Mouse (Mus musculus) stomach, embryonic 14.5 days (tissue): ENCODE measurements around the gene Samd10. TPM values are rescaled to one million over a fixed set of nuclear protein-coding genes. Genes with fewer than 3 reads are reported as not detected.

Source experiments
- ATAC-seq: fragments of 200-750 bp; cut with Nextera tagmentation; 2 replicates; pipeline ENCODE4 v1.8.0; 2017; ENCODE audit warnings: low read depth, moderate TSS enrichment; ENCODE audit not compliant: insufficient number of reproducible peaks, insufficient read depth, low FRiP score
- H3K27ac ChIP-seq: fragments of 300-500 bp; sonication (generic); 2 replicates; pipeline ENCODE4 v1.5.1; 2014; ENCODE audit warnings: mild to moderate bottlenecking, low read length, moderate library complexity, mixed read lengths
- H3K27me3 ChIP-seq: fragments of 300-500 bp; sonication (generic); 2 replicates; pipeline ENCODE4 v1.6.1; 2014; ENCODE audit warnings: low read length, control low read depth, mixed read lengths; ENCODE audit not compliant: control insufficient read depth, insufficient read depth
- H3K36me3 ChIP-seq: fragments of 300-500 bp; sonication (generic); 2 replicates; pipeline ENCODE4 v1.6.1; 2014; ENCODE audit warnings: mild to moderate bottlenecking, control low read depth, low read length, moderate library complexity, mixed read lengths; ENCODE audit not compliant: control insufficient read depth, insufficient read depth
- H3K4me1 ChIP-seq: fragments of 300-500 bp; sonication (generic); 2 replicates; pipeline ENCODE4 v1.6.1; 2014; ENCODE audit warnings: low read length, control low read depth, mixed read lengths; ENCODE audit not compliant: control insufficient read depth, insufficient read depth
- H3K4me2 ChIP-seq: fragments of 300-500 bp; sonication (generic); replicated peaks from 2 replicates; pipeline ENCODE4 v1.6.1; 2014; ENCODE audit warnings: low read depth, low read length, control low read depth
- H3K4me3 ChIP-seq: fragments of 300-500 bp; sonication (generic); 2 replicates; pipeline ENCODE4 v1.5.1; 2014; ENCODE audit warnings: low read depth, low read length, control low read depth
- H3K9ac ChIP-seq: fragments of 300-500 bp; sonication (generic); replicated peaks from 2 replicates; pipeline ENCODE4 v1.6.1; 2014; ENCODE audit warnings: low read depth, mild to moderate bottlenecking, control low read depth, low read length, moderate library complexity, mixed read lengths
- H3K9me3 ChIP-seq: fragments of 300-500 bp; sonication (generic); 2 replicates; pipeline ENCODE4 v1.6.1; 2016; ENCODE audit warnings: low read depth, low read length, control low read depth; ENCODE audit not compliant: control insufficient read depth
- WGBS: fragments of 180-500 bp; shearing (Covaris S2); extraction: QIAGEN DNeasy Blood & Tissue Kit; methylation state at CpG from one replicate; pipeline ENCODE4 v1.1.7; 2014; 5-methylcytosine and 5-hydroxymethylcytosine counted together
- polyA plus RNA-seq: library from polyadenylated mRNA; unstranded; fragments of >200 nt; fragmentation: Nextera tagmentation; extraction: Ambion mirVana; gene quantifications from 2 replicates; pipeline ENCODE4 v1.2.1, GENCODE M21; 2014

The Samd10 gene
- polyA plus RNA-seq, 1 experiment from 2014 or later = 35.0 TPM

GRCm38 (mm10) chr2:181594946-181595696 lies 3.9 kb downstream of the Samd10 start:
- Histone ChIP-seq H3K36me3 (peaks cover 6% of the 10 kb centered on the region; the same call in 1 of the 2 replicates), H3K9me3 (no peaks in the 10 kb centered on the region), H3K4me1 (peaks cover 9% of the 10 kb centered on the region; the same call in 1 of the 2 replicates), H3K27ac (no peak overlapping the region), H3K9ac (no peak overlapping the region), H3K27me3 (no peaks in the 10 kb centered on the region), H3K4me3 (no peak overlapping the region), H3K4me2 (no peak overlapping the region)
- WGBS = 67% methylated on average over 4 of the region's 4 CpGs
- no peak for ATAC-seq

- no peak overlapping the region for H3K27ac ChIP-seq
These were observed 5.1 kb downstream of the Samd10 start for GRCm38 (mm10) chr2:181593937-181594336.

GRCm38 (mm10) chr2:181593042-181593421 lies 6.0 kb downstream of the Samd10 start:
- Histone ChIP-seq H3K36me3 (peaks cover 26% of the 10 kb centered on the region), H3K9me3 (no peaks in the 10 kb centered on the region), H3K9ac (peak overlapping the region; percentile 97), H3K27ac (peak overlapping the region; percentile 83), H3K4me1 (peaks cover 9% of the 10 kb centered on the region; the same call in 1 of the 2 replicates), H3K4me3 (peak overlapping the region; percentile 94), H3K4me2 (peak overlapping the region; percentile 78), H3K27me3 (no peaks in the 10 kb centered on the region)
- 3% methylated on average over 6 of the region's 6 CpGs for WGBS
- ATAC-seq = peak; percentile 23; the same call in 1 of the 2 replicates

More at GRCm38 (mm10) chr2:181593937-181594336, 5.1 kb downstream of the Samd10 start:
- Histone ChIP-seq H3K4me1 (peaks cover 9% of the 10 kb centered on the region; the same call in 1 of the 2 replicates), H3K36me3 (peaks cover 17% of the 10 kb centered on the region), H3K4me3 (no peak overlapping the region), H3K9ac (no peak overlapping the region), H3K27me3 (no peaks in the 10 kb centered on the region), H3K9me3 (no peaks in the 10 kb centered on the region), H3K4me2 (no peak overlapping the region)
- ATAC-seq = no peak

- Histone ChIP-seq H3K9ac (peak within 1 kb of the TSS; percentile 97), H3K27ac (peak within 1 kb of the TSS; percentile 83), H3K36me3 (peaks cover 31% of the 10 kb centered on the region), H3K27me3 (no peaks in the 10 kb centered on the region), H3K4me2 (peak within 1 kb of the TSS; percentile 78), H3K9me3 (no peaks in the 10 kb centered on the region), H3K4me1 (peaks cover 9% of the 10 kb centered on the region; the same call in 1 of the 2 replicates), H3K4me3 (peak within 1 kb of the TSS; percentile 94)
- WGBS = under 1% methylated on average over 57 of the region's 97 CpGs
- peak; percentile 75 for ATAC-seq
These were observed 6.6 kb downstream of the Samd10 start, which contains the start of gene Zfp512b for GRCm38 (mm10) chr2:181592231-181593041. TSS of gene Zfp512b (minus strand) at chr2:181592803.

- Histone ChIP-seq H3K4me2 (peak within 1 kb of the TSS; percentile 78), H3K4me1 (peaks cover 9% of the 10 kb centered on the region; the same call in 1 of the 2 replicates), H3K4me3 (peak within 1 kb of the TSS; percentile 94), H3K27me3 (no peaks in the 10 kb centered on the region), H3K9me3 (no peaks in the 10 kb centered on the region), H3K9ac (peak within 1 kb of the TSS; percentile 97), H3K36me3 (peaks cover 38% of the 10 kb centered on the region), H3K27ac (peak within 1 kb of the TSS; percentile 83)
- 2% methylated on average over 5 of the region's 5 CpGs for WGBS
- ATAC-seq = 0 out of 2 replicates have a peak, but pooled peaks have one; percentile 3
These were observed 7.4 kb downstream of the Samd10 start, which contains the start of gene Prpf6 for GRCm38 (mm10) chr2:181591528-181592085. TSS of gene Prpf6 (plus strand) at chr2:181591868.

- no peak for ATAC-seq
- H3K4me2 ChIP-seq = no peak overlapping the region
- no peak overlapping the region for H3K27ac ChIP-seq
- H3K4me3 ChIP-seq = no peak overlapping the region
- no peak overlapping the region for H3K9ac ChIP-seq
- peaks cover 49% of the 10 kb centered on the region for H3K36me3 ChIP-seq
- H3K27me3 ChIP-seq = no peaks in the 10 kb centered on the region
- WGBS = 94% methylated on average over 5 of the region's 5 CpGs
- H3K4me1 ChIP-seq = peaks cover 9% of the 10 kb centered on the region; the same call in 1 of the 2 replicates
- no peaks in the 10 kb centered on the region for H3K9me3 ChIP-seq
These were observed 8.5 kb downstream of the Samd10 start for GRCm38 (mm10) chr2:181590471-181590870.

- H3K4me3 ChIP-seq = no peak overlapping the region
- H3K27ac ChIP-seq = no peak overlapping the region
- no peaks in the 10 kb centered on the region for H3K27me3 ChIP-seq
- H3K9ac ChIP-seq = no peak overlapping the region
- no peaks in the 10 kb centered on the region for H3K9me3 ChIP-seq
- no peak overlapping the region for H3K4me2 ChIP-seq
- WGBS = 93% methylated on average over 9 of the region's 9 CpGs
- no peak for ATAC-seq
- H3K36me3 ChIP-seq = peaks cover 54% of the 10 kb centered on the region
- peaks cover 9% of the 10 kb centered on the region; the same call in 1 of the 2 replicates for H3K4me1 ChIP-seq
These were observed 9.3 kb downstream of the Samd10 start for GRCm38 (mm10) chr2:181589732-181590105.
